Mouse (Mus musculus): ENCODE data around the gene Gm9639.
"Not testable (repeated sequence)": the region's sequence is repeated elsewhere in the genome, so short reads cannot be mapped to it uniquely, and the experiment has no call there.

The Gm9639 gene

DNA sequence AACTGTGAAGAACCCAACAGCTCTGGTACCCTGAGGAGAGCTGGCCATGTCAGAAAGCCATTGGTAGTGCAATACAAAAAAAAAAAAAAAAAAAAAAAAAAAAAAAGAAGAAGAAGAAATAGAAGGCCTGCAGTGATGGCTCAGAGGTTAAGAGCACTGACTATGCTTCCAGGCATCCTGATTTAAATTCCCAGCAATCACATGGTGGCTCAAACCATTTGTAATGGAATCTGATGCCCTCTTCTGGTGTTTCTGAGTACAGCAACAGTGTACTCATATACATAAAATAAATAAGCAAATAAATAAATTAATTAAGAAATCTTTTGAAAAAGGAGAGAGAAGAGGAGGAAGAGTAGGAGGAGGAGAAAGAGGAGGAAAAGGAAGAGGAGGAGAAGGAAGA, 41.4 kb downstream of the Gm9639 start:
- no peak for DNase-seq (ENCODE audit: low read depth in 2 of 2, low spot score in 2 of 2)

DNA sequence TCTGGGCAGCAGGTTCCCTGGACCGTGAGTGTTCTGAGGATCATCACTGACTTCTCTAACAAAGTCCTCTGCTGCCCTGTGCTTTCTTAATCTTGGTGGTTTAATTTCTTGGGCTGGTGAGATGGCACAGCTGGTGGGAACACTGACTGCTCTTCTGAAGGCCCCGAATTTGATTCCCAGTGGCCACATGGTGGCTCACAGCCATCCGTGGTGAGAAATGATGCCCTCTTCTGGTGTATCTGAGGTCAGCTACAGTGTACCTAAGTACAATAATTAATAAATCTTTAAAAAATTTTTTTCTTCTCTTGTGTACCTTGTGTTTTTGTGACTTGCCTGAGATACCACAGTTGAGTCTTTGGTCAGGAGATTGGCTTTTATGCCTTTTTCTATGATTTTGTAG, 42.6 kb downstream of the Gm9639 start:
- not testable (repeated sequence) for DNase-seq (ENCODE audit: low read depth in 2 of 2, low spot score in 2 of 2)

DNA sequence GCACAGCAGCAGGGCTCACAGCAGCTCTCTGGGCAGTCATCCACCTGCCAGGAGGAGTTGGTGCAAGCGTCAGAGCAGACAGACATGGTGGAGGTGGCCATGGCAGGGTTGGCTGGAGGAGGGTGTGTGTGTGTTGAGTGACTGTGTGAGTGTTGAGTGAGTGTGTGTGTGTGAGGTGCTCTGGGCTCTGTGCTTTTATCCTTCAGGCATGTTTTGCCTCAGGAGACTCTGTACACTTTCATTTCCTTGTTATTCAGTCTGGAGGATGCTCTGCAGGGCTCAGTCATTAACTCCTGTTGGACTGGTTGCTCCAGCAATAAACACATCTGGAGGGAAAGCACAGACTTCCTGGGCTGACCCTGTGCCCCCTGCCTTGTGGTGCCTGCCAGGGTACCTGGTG, 43.6 kb downstream of the Gm9639 start, which contains the start of gene Gm9736:
Gene Gm9736, minus strand, starts transcription at position 101 of the 400 bp plus-strand sequence.
- not testable (repeated sequence) for DNase-seq (ENCODE audit: low read depth in 2 of 2, low spot score in 2 of 2)

DNA sequence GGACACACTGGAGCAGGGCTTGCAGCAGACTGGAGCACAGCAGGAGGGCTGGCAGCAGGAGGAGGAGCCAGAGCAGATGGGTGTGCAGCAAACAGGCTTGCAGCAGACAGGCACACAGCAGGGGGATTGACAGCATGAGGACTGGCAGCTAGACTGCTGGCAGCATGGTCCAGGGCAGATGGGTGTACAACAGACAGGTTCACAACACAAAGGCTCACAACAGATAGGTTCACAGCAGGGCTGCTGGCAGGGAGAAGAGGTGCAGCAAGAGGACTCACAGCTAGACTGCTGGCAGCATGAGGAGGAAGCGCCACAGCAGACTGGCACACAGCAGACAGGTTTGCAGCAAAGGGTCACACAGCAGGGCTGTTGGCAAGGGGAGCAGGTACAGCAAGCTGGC, 44.2 kb downstream of the Gm9639 start:
- not testable (repeated sequence) for DNase-seq (ENCODE audit: low read depth in 2 of 2, low spot score in 2 of 2)

Measured in CD8-positive naive resting alpha-beta T cell, adult 2 months (primary cell).